Mouse (Mus musculus) heart, postnatal 0 days (tissue): ENCODE results near the gene Epp13.

Experiments used
- CTCF ChIP-seq: IDR thresholded peaks from 2 replicates; pipeline ENCODE4 v1.5.1; 2016; ENCODE audit warnings: antibody characterized with exemption, control low read depth, low read depth
- EP300 ChIP-seq: IDR thresholded peaks from 2 replicates; pipeline ENCODE4 v1.6.1; 2016; ENCODE audit warnings: antibody characterized with exemption, low read depth

GRCm38 (mm10) chr7:6282749-6283148, 30.2 kb downstream of the Epp13 start:
- peak; percentile 84 for TF ChIP-seq CTCF
- no peak for TF ChIP-seq EP300
